Comparison of ENCODE assay signal across 29 mouse cellular contexts in genomic region chr11:44095280-44095679, GRCm38 (mm10).
DNase-seq lines count a peak whose midpoint lies in the region; ATAC-seq and TF ChIP-seq lines count a peak whose summit lies in the region.
"Had no signal": no experiment of that assay in that cellular context is flagged by ENCODE, and none has a peak within 500 bp of the region (broad histone marks: within the 10 kb centered on the region; RNA-seq: fewer than 3 reads in every experiment).

No protein-coding gene starts in this region.

- no peak; the same call in 1 of the 2 replicates for ATAC-seq in kidney, postnatal 0 days (replicated peaks; ENCODE audit: low FRiP score, low read depth)
- ATAC-seq: activated CD4-positive, CD25-positive, alpha-beta regulatory T cell, adult 4 months; CD4-positive, CD25-positive, alpha-beta regulatory T cell, adult 4 months; forebrain, embryonic 15.5 days; intestine, embryonic 16.5 days; liver, postnatal 0 days; midbrain, embryonic 15.5 days had no signal

- H3K9ac ChIP-seq in kidney, postnatal 0 days (ENCODE audit: low read depth, low read length) = no peak overlapping the region
- H3K9ac ChIP-seq: embryonic facial prominence, embryonic 12.5 days; forebrain, embryonic 15.5 days; hindbrain, embryonic 13.5 days; limb, embryonic 12.5 days; liver, postnatal 0 days; midbrain, embryonic 15.5 days; neural tube, embryonic 15.5 days had no signal

- no peak overlapping the region for H3K4me3 ChIP-seq in kidney, adult 2 months (ENCODE audit: insufficient read depth, low read depth, low read length)
- H3K4me3 ChIP-seq in kidney, postnatal 0 days (replicated peaks; ENCODE audit: low read depth, low read length) = no peak overlapping the region
- H3K4me3 ChIP-seq: embryonic facial prominence, embryonic 12.5 days; forebrain, embryonic 15.5 days; heart, embryonic 10.5 days; hindbrain, embryonic 13.5 days; left cerebral cortex, adult 2 months; limb, embryonic 12.5 days; midbrain, embryonic 15.5 days; neural tube, embryonic 15.5 days had no signal

- WGBS in kidney, adult 2 months = 32% methylated on average over 4 of the region's 4 CpGs
- 29% methylated on average over 4 of the region's 4 CpGs for WGBS in kidney, postnatal 0 days

- no peak for TF ChIP-seq CTCF in kidney, adult 2 months (conservative IDR thresholded peaks at IDR 0.05; ENCODE audit: insufficient read depth, insufficient read length, low read depth, low read length)
- TF ChIP-seq CTCF in kidney, postnatal 0 days (IDR thresholded peaks at IDR 0.05; ENCODE audit: low read depth) = no peak

- intact Hi-C loops in heart, postnatal 25 days (cut with DNase I) = no loop called here

- H3K27me3 ChIP-seq in kidney, adult 2 months (replicated peaks; ENCODE audit: control insufficient read depth, insufficient read depth, low read length) = no peaks in the 10 kb centered on the region
- no peaks in the 10 kb centered on the region for H3K27me3 ChIP-seq in kidney, postnatal 0 days (ENCODE audit: insufficient read depth, low read length)
- H3K27me3 ChIP-seq: embryonic facial prominence, embryonic 12.5 days; forebrain, embryonic 15.5 days; hindbrain, embryonic 13.5 days; limb, embryonic 12.5 days; midbrain, embryonic 15.5 days; neural tube, embryonic 15.5 days had no signal

- TF ChIP-seq POLR2A in kidney, adult 2 months (IDR thresholded peaks at IDR 0.05; ENCODE audit: low read depth, low read length) = no peak

- no peaks in the 10 kb centered on the region for H3K36me3 ChIP-seq in kidney, adult 2 months (ENCODE audit: control insufficient read depth, insufficient read depth, low read length)
- H3K36me3 ChIP-seq in kidney, postnatal 0 days (ENCODE audit: insufficient read depth, low read length) = no peaks in the 10 kb centered on the region
- H3K36me3 ChIP-seq: embryonic facial prominence, embryonic 12.5 days; forebrain, embryonic 15.5 days; heart, embryonic 10.5 days; hindbrain, embryonic 13.5 days; limb, embryonic 12.5 days; midbrain, embryonic 15.5 days; neural tube, embryonic 15.5 days had no signal

- no peak overlapping the region for H3K4me2 ChIP-seq in kidney, postnatal 0 days (ENCODE audit: low read length)
- H3K4me2 ChIP-seq: embryonic facial prominence, embryonic 12.5 days; forebrain, embryonic 15.5 days; hindbrain, embryonic 13.5 days; limb, embryonic 12.5 days; midbrain, embryonic 15.5 days; neural tube, embryonic 15.5 days had no signal

- no peaks in the 10 kb centered on the region for H3K4me1 ChIP-seq in kidney, adult 2 months (ENCODE audit: control insufficient read depth, insufficient read depth, low read length)
- H3K4me1 ChIP-seq in kidney, postnatal 0 days (replicated peaks; ENCODE audit: insufficient read depth, low read length) = no peaks in the 10 kb centered on the region
- H3K4me1 ChIP-seq: embryonic facial prominence, embryonic 12.5 days; forebrain, embryonic 15.5 days; heart, embryonic 10.5 days; hindbrain, embryonic 13.5 days; limb, embryonic 12.5 days; midbrain, embryonic 15.5 days; neural tube, embryonic 15.5 days had no signal

- DNase-seq in kidney, adult 2 months = peak; percentile 28
- no peak for DNase-seq in kidney, postnatal 10 days
- DNase-seq in kidney, adult 9 months = peak; percentile 12
- peak; percentile 64 for DNase-seq in kidney, postnatal 0 days (ENCODE audit: low spot score)
- peak; percentile 14 for DNase-seq in lung, postnatal 25 days (ENCODE audit: low spot score)
- DNase-seq in cerebellum, postnatal 10 days = no peak
- DNase-seq in heart, postnatal 25 days (ENCODE audit: low spot score) = no peak
- DNase-seq in cerebellum, postnatal 36 days = no peak
- DNase-seq: adrenal gland, postnatal 25 days; cerebellum, adult 2 months; embryo, embryonic 11 days; gastrocnemius, postnatal 25 days; heart, adult 11 months; heart, postnatal 4 days; liver, postnatal 0 days; retina, postnatal 1 day; right cerebral cortex, postnatal 14 days; thymus, postnatal 4 days had no signal

- H3K27ac ChIP-seq in kidney, adult 2 months (ENCODE audit: insufficient read depth, low read depth, low read length) = no peak overlapping the region
- no peak overlapping the region for H3K27ac ChIP-seq in kidney, postnatal 0 days
- H3K27ac ChIP-seq: embryonic facial prominence, embryonic 12.5 days; forebrain, embryonic 15.5 days; heart, embryonic 10.5 days; hindbrain, embryonic 13.5 days; left cerebral cortex, adult 2 months; limb, embryonic 12.5 days; midbrain, embryonic 15.5 days; neural tube, embryonic 15.5 days had no signal

- H3K9me3 ChIP-seq in kidney, postnatal 0 days (replicated peaks; ENCODE audit: low read length) = no peaks in the 10 kb centered on the region
- H3K9me3 ChIP-seq: embryonic facial prominence, embryonic 12.5 days; forebrain, embryonic 15.5 days; heart, embryonic 10.5 days; limb, embryonic 12.5 days; midbrain, embryonic 15.5 days; neural tube, embryonic 15.5 days had no signal

Comparison
In these comparisons a context has a peak if more than half of its experiments do, and no peak if none do; other contexts are left out.
1. DNase-seq: peak in kidney, adult 2 months (single experiment), kidney, adult 9 months (single experiment), kidney, postnatal 0 days (single experiment) and lung, postnatal 25 days (single experiment); none in kidney, postnatal 10 days (single experiment), cerebellum, postnatal 10 days (0 of 2), heart, postnatal 25 days (single experiment) and cerebellum, postnatal 36 days (0 of 2).